Mouse (Mus musculus) cerebellum, adult 2 months (tissue): ENCODE data around the gene Pfkp.

Experiments used
- CTCF ChIP-seq: fragments of 200-500 bp; IDR thresholded peaks from 2 replicates; pipeline ENCODE4 v1.5.1; 2011; ENCODE audit warnings: low read depth, mild to moderate bottlenecking, control low read depth, low read length, moderate library complexity, borderline replicate concordance; ENCODE audit not compliant: insufficient read depth
- POLR2A ChIP-seq: fragments of 200-500 bp; IDR thresholded peaks from 2 replicates; pipeline ENCODE4 v1.6.1; 2011; ENCODE audit warnings: low read length, control low read depth, borderline replicate concordance; ENCODE audit not compliant: insufficient read depth

- TF ChIP-seq POLR2A = no peak
- TF ChIP-seq CTCF = no peak
Observed at GRCm38 (mm10) chr13:6565571-6565970, 83.0 kb downstream of the Pfkp start.
